Mouse (Mus musculus) cerebellum, postnatal 4 days (tissue): ENCODE measurements at regions not wholly inside any gene's neighbourhood (a gene's known extent, or its start where the extent isn't known, plus 50 kb on each side); places are given as distances from the start of the nearest gene placed in this dataset.

ENCODE experiments used
- DNase-seq, 2 experiments: peaks; one replicate each; pipeline ENCODE4 v3.0.0; 2022; ENCODE audit warnings: low spot score in 2 of 2, mixed read lengths in 1 of 2

- no peak for DNase-seq
These were observed 160.1 kb upstream of the Cttnbp2 start for GRCm38 (mm10) chr6:18674584-18675250.

- DNase-seq: no peak
These were observed 162.5 kb upstream of the Cttnbp2 start for GRCm38 (mm10) chr6:18677131-18677530.

- DNase-seq: no peak
These were observed 166.1 kb upstream of the Cttnbp2 start for GRCm38 (mm10) chr6:18680712-18681111.

GRCm38 (mm10) chr6:18682043-18682442 is 166.3 kb upstream of the Lsm8 start:
- no peak for DNase-seq

GRCm38 (mm10) chr6:18688652-18689348 is 159.6 kb upstream of the Lsm8 start:
- DNase-seq: peak in 1 of 2 experiments; percentile 54

- DNase-seq: no peak
These were observed 150.8 kb upstream of the Lsm8 start for GRCm38 (mm10) chr6:18697536-18697935.

- DNase-seq: no peak
These were observed 149.2 kb upstream of the Lsm8 start for GRCm38 (mm10) chr6:18698989-18699728.

- no peak for DNase-seq
These were observed 148.5 kb upstream of the Lsm8 start for GRCm38 (mm10) chr6:18699729-18700386.

GRCm38 (mm10) chr6:18710763-18711162 is 137.6 kb upstream of the Lsm8 start:
- DNase-seq: no peak

- DNase-seq: no peak
These were observed 99.5 kb upstream of the Lsm8 start for GRCm38 (mm10) chr6:18748859-18749258.

GRCm38 (mm10) chr6:18764536-18764935 is 83.8 kb upstream of the Lsm8 start:
- no peak for DNase-seq

- no peak for DNase-seq
These were observed 53.0 kb upstream of the Lsm8 start for GRCm38 (mm10) chr6:18795390-18795789.

GRCm38 (mm10) chr6:18795847-18796246 is 52.5 kb upstream of the Lsm8 start:
- no peak for DNase-seq

GRCm38 (mm10) chr6:18796540-18796939 is 51.8 kb upstream of the Lsm8 start:
- DNase-seq: no peak
